Mouse (Mus musculus): ENCODE measurements around the gene Lipm. TPM values are rescaled to one million over a fixed set of nuclear protein-coding genes. Genes with fewer than 3 reads are reported as not detected.

Gene Lipm
- polyA plus RNA-seq, 1 experiment from 2014 or later = not detected

DNA sequence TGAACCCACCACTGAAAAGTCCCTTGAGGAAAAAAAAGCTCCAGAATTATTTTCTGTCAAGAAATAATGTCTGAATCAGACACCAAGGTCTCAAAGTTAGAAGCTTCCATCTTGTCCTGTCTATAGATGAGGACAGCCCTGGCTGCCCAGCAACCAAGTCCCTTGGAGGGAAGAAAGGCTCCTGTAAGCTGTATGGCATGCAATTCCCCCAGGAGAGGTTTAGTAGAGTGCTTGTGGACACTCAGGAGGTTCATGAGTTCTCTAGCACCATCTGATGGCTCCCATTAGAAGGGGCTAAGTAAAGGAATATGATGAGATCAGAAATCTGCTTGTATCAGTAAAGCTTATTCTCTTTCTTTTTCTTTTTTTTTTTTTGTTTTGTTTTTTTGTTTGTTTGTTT, 68.4 kb downstream of the Lipm start:
- Histone ChIP-seq H3K4me3 (no peak overlapping the region), H3K27ac (replicated peaks) (no peak overlapping the region), H3K9ac (no peak overlapping the region), H3K9me3 (no peaks in the 10 kb centered on the region), H3K4me1 (replicated peaks) (no peaks in the 10 kb centered on the region), H3K27me3 (no peaks in the 10 kb centered on the region), H3K4me2 (no peak overlapping the region), H3K36me3 (no peaks in the 10 kb centered on the region)
- no peak for ATAC-seq (ENCODE audit: low read depth)

DNA sequence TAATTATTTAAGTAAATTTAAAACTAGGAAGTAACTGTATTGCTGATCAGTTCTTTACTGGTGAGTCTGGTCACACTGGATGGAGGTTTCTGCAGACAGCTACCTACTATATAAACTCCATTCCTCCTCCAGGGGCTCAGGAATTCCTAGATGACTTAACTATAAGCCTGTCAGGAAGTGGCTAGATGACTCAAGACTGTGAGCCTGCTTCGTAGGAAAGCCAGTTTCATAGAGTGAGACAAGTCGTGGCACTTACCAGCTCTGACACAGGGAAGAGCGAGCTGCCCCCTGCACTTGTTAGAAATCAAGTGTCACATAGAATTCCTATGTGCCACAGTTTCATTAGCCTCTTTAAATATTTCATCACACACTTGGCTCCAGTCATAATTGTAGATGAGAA, 70.4 kb downstream of the Lipm start:
- Histone ChIP-seq H3K27me3 (no peaks in the 10 kb centered on the region), H3K4me3 (no peak overlapping the region), H3K9me3 (no peaks in the 10 kb centered on the region), H3K4me2 (no peak overlapping the region), H3K4me1 (replicated peaks) (no peaks in the 10 kb centered on the region), H3K9ac (no peak overlapping the region), H3K27ac (replicated peaks) (no peak overlapping the region), H3K36me3 (no peaks in the 10 kb centered on the region)
- ATAC-seq (ENCODE audit: low read depth) = no peak
- WGBS = 67% methylated on average over 3 of the region's 3 CpGs

Small RNAs within 50 kb of the gene (microRNA-seq; reads per million reads assigned to microRNA genes)
- gene Gm23334 = not detected

Other genes starting within 250 kb of the Lipm start
- not detected in 2 replicates for gene Lipf, start 139.7 kb upstream of the Lipm start, polyA plus RNA-seq (2015; fragmentation: Nextera tagmentation; extraction: Ambion mirVana)
- gene Lipk, start 92.6 kb upstream of the Lipm start, polyA plus RNA-seq (2015; fragmentation: Nextera tagmentation; extraction: Ambion mirVana) = not detected in 2 replicates
- gene Lipn, start 33.6 kb upstream of the Lipm start, polyA plus RNA-seq (2015; fragmentation: Nextera tagmentation; extraction: Ambion mirVana) = not detected in 2 replicates
- gene Ankrd22, start 65.1 kb downstream of the Lipm start, polyA plus RNA-seq (2015; fragmentation: Nextera tagmentation; extraction: Ambion mirVana) = not detected in 2 replicates
- gene Stambpl1, start 91.3 kb downstream of the Lipm start, polyA plus RNA-seq (2015; fragmentation: Nextera tagmentation; extraction: Ambion mirVana) = 12.7 and 16.7 TPM in 2 replicates
- gene Acta2, start 154.7 kb downstream of the Lipm start, polyA plus RNA-seq (2015; fragmentation: Nextera tagmentation; extraction: Ambion mirVana) = 28.1 and 52.1 TPM in 2 replicates
- 1.0 and 1.3 TPM in 2 replicates for gene Fas, start 189.7 kb downstream of the Lipm start, polyA plus RNA-seq (2015; fragmentation: Nextera tagmentation; extraction: Ambion mirVana)

Data from neural tube, embryonic 13.5 days (tissue).